Mouse (Mus musculus) myocyte (in vitro differentiated cells): ENCODE measurements at regions not wholly inside any gene's neighbourhood (a gene's known extent, or its start where the extent isn't known, plus 50 kb on each side); places are given as distances from the start of the nearest gene placed in this dataset.

Experiments
- H3K27me3 ChIP-seq: one replicate; pipeline ENCODE4 v1.6.1; 2011; ENCODE audit not compliant: control insufficient read depth, insufficient read depth, insufficient read length
- H3K36me3 ChIP-seq: one replicate; pipeline ENCODE4 v1.6.1; 2011; ENCODE audit not compliant: control insufficient read depth, insufficient read depth
- H3K4me2 ChIP-seq: one replicate; pipeline ENCODE4 v1.6.1; 2011; ENCODE audit warnings: low read depth, control low read depth
- H3K4me3 ChIP-seq: one replicate; pipeline ENCODE4 v1.5.1; 2011; ENCODE audit warnings: mild to moderate bottlenecking, control low read depth, moderate library complexity
- H3K79me2 ChIP-seq: one replicate; pipeline ENCODE4 v1.6.1; 2011; ENCODE audit not compliant: control insufficient read depth, insufficient read depth
- H3ac ChIP-seq: one replicate; pipeline ENCODE4 v1.6.1; 2011; ENCODE audit not compliant: control insufficient read depth, insufficient read length
- CEBPB ChIP-seq: IDR thresholded peaks from 2 replicates; pipeline ENCODE4 v1.6.1; 2011; ENCODE audit warnings: mild to moderate bottlenecking, moderate library complexity; ENCODE audit not compliant: poor library complexity, insufficient read depth, severe bottlenecking
- E2F4 ChIP-seq: IDR thresholded peaks from one replicate; pipeline ENCODE4 v1.6.1; 2011; ENCODE audit warnings: mild to moderate bottlenecking, control low read depth, moderate library complexity; ENCODE audit not compliant: insufficient read depth
- MAX ChIP-seq: IDR thresholded peaks from one replicate; pipeline ENCODE4 v1.6.1; 2011; ENCODE audit warnings: low read depth, mild to moderate bottlenecking, control low read depth
- MYOD1 ChIP-seq, 3 experiments: IDR thresholded peaks; one replicate each; pipeline ENCODE4 v1.6.1; 2011; ENCODE audit warnings: control low read depth in 2 of 3, low read depth in 2 of 3, mild to moderate bottlenecking in 2 of 3, moderate library complexity in 1 of 3; ENCODE audit not compliant: insufficient read length in 2 of 3, control insufficient read depth in 1 of 3
- MYOG ChIP-seq, 3 experiments: IDR thresholded peaks; one replicate each; pipeline ENCODE4 v1.6.1; 2011; ENCODE audit warnings: control low read depth in 2 of 3, low read depth in 2 of 3, mild to moderate bottlenecking in 2 of 3; ENCODE audit not compliant: insufficient read length in 2 of 3, control insufficient read depth in 1 of 3, insufficient read depth in 1 of 3
- POLR2A ChIP-seq: IDR thresholded peaks from one replicate; pipeline ENCODE4 v1.6.1; 2011; ENCODE audit warnings: low read depth, mild to moderate bottlenecking, control low read depth, moderate library complexity; ENCODE audit not compliant: insufficient read length
- POLR2AphosphoS2 ChIP-seq: IDR thresholded peaks from one replicate; pipeline ENCODE4 v1.6.1; 2011; ENCODE audit warnings: low read depth, control low read depth; ENCODE audit not compliant: insufficient read length
- REST ChIP-seq: IDR thresholded peaks from one replicate; pipeline ENCODE4 v1.6.1; 2011; ENCODE audit warnings: mild to moderate bottlenecking, control low read depth, moderate library complexity; ENCODE audit not compliant: insufficient read depth, insufficient read length
- SRF ChIP-seq: IDR thresholded peaks from one replicate; pipeline ENCODE4 v1.6.1; 2011; ENCODE audit warnings: low read depth; ENCODE audit not compliant: control insufficient read depth, insufficient read length
- TCF12 ChIP-seq: IDR thresholded peaks from one replicate; pipeline ENCODE4 v1.6.1; 2011; ENCODE audit warnings: mild to moderate bottlenecking, control low read depth; ENCODE audit not compliant: poor library complexity, insufficient read depth, severe bottlenecking
- TCF3 ChIP-seq: IDR thresholded peaks from one replicate; pipeline ENCODE4 v1.6.1; 2011; ENCODE audit warnings: low read depth, control low read depth; ENCODE audit not compliant: insufficient read length
- USF1 ChIP-seq: IDR thresholded peaks from one replicate; pipeline ENCODE4 v1.6.1; 2011; ENCODE audit warnings: low read depth, mild to moderate bottlenecking, control low read depth, moderate library complexity

DNA sequence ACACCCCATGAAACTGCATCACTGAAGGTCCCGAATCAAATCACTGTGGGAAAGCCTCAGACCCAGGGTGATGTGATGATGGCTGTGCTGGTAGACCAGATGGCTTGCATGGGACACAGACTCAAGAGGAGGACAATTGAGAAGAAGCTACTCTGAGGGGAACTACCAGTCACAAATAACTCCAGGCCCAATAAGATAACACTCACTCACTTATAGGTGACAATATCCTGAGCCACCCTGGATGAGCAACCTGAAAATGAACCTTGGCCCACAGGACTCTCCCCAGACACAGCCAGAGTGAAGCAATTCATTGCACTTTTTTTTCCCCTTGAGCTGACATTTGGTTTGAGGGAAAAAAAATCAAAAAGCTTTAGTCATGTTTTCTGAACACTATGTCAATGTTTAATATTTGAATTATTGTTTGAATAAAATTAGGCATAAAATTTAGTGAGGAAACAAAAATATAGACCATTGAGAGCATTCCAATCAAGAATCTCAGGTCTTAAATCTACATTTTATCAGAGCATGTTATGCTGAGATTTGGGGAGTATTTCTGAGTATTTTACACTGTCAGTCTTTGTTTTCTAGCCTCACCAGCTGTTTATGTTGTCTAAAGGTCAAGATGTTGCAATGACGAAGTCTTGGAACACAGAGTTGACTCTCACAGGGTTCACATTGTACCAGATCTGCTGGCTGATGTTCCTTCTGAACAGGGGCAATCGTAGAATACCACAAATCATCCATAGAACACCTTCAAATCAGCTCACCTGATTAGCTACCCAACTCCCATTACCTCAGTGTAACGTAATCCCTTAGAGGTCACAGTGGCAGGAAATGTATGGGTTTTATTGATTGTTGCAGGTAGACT, 67.9 kb upstream of the Gm6993 start:
- H3K4me3 ChIP-seq = no peak overlapping the region
- no peaks in the 10 kb centered on the region for H3K27me3 ChIP-seq
- H3ac ChIP-seq = no peak overlapping the region
- no peaks in the 10 kb centered on the region for H3K79me2 ChIP-seq
- H3K4me2 ChIP-seq = no peak overlapping the region
- TF ChIP-seq POLR2AphosphoS2 (no peak), E2F4 (no peak), TCF3 (no peak), TCF12 (no peak), REST (no peak), SRF (no peak), MYOG (IDR thresholded peaks at IDR 0.05; ENCODE audit: control insufficient read depth in 1 of 3, insufficient read depth in 1 of 3, insufficient read length in 2 of 3, low read depth in 2 of 3) (no peak), MYOD1 (IDR thresholded peaks at IDR 0.05; ENCODE audit: control insufficient read depth in 1 of 3, insufficient read length in 2 of 3, low read depth in 2 of 3) (no peak), MAX (no peak), USF1 (no peak), POLR2A (no peak), CEBPB (no peak)
- H3K36me3 ChIP-seq = no peaks in the 10 kb centered on the region

DNA sequence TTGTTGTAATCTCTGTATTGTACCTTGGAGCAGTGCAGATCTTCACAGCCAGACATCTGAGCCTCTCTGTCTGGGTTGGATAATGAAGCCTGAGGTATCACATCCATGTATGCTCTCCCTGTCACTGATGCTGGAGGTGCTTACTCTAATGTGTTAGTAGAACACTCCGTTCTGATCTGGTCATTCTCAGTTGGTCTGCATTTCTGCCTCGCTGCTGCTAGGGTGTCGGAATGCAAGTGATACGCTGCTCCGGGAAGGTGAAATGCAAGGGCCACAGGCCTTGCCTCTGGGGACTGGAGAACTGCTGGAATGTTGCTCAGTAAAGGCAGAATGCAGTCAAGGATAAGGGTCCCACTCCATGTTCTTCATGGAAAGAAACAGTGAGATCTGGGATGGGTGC, 67.1 kb upstream of the Gm6993 start:
- H3K36me3 ChIP-seq = no peaks in the 10 kb centered on the region
- H3ac ChIP-seq = no peak overlapping the region
- no peak for TF ChIP-seq E2F4
- H3K4me3 ChIP-seq = no peak overlapping the region
- no peaks in the 10 kb centered on the region for H3K27me3 ChIP-seq
- no peaks in the 10 kb centered on the region for H3K79me2 ChIP-seq
- H3K4me2 ChIP-seq = no peak overlapping the region

DNA sequence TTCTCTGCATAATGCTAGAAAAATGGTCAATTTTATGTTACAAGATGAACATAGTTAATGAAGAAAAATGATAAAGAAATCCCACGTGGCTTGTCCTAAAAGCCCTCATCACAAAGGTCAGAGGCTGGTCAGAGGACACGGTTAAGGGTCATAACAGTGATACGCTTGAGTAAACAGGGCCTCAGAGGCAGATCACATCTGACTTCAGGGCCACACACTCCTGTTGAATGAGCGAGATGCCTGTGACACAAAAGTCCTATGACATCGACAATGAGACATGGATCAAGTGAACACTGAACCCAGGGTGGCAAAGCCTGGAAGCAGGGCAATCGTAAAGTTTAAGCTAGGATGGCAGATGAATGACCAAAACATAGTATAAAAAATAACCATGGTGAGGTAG, 61.0 kb upstream of the Gm6993 start:
- Histone ChIP-seq H3K27me3 (no peaks in the 10 kb centered on the region), H3K36me3 (no peaks in the 10 kb centered on the region), H3K79me2 (no peaks in the 10 kb centered on the region), H3K4me3 (no peak overlapping the region), H3ac (no peak overlapping the region), H3K4me2 (no peak overlapping the region)
- TF ChIP-seq MYOG (IDR thresholded peaks at IDR 0.05; ENCODE audit: control insufficient read depth in 1 of 3, insufficient read depth in 1 of 3, insufficient read length in 2 of 3, low read depth in 2 of 3) = no peak
- no peak for TF ChIP-seq POLR2A
- TF ChIP-seq POLR2AphosphoS2 = no peak
- TF ChIP-seq MAX = no peak
- TF ChIP-seq TCF3 = no peak
- no peak for TF ChIP-seq CEBPB
- no peak for TF ChIP-seq REST

DNA sequence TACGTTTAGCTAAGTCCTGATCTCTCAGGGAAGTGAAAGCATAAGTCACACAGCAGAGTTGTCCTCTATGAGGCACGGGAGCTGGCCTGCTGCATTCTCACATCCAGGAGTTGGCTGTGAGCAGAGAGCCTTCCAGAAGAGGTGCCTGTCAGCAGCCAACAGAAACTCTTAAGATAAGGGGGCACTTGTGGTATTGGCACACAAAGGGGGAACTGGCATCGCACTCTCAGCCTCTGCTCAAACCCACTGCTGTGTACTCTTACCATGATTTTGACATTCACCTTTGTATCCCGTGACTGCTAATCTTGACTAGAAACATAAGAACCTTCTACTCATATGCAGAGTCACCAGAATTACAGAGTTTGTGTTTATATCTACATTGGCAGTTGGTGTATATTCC, 56.9 kb upstream of the Gm6993 start:
- Histone ChIP-seq H3K4me2 (no peak overlapping the region), H3ac (no peak overlapping the region), H3K36me3 (no peaks in the 10 kb centered on the region), H3K27me3 (no peaks in the 10 kb centered on the region), H3K4me3 (no peak overlapping the region), H3K79me2 (no peaks in the 10 kb centered on the region)
- TF ChIP-seq REST (no peak), USF1 (no peak), MAX (no peak), POLR2AphosphoS2 (no peak), TCF12 (no peak), CEBPB (no peak), POLR2A (no peak), E2F4 (no peak), SRF (no peak), MYOD1 (IDR thresholded peaks at IDR 0.05; ENCODE audit: control insufficient read depth in 1 of 3, insufficient read length in 2 of 3, low read depth in 2 of 3) (no peak), TCF3 (no peak), MYOG (IDR thresholded peaks at IDR 0.05; ENCODE audit: control insufficient read depth in 1 of 3, insufficient read depth in 1 of 3, insufficient read length in 2 of 3, low read depth in 2 of 3) (no peak)

DNA sequence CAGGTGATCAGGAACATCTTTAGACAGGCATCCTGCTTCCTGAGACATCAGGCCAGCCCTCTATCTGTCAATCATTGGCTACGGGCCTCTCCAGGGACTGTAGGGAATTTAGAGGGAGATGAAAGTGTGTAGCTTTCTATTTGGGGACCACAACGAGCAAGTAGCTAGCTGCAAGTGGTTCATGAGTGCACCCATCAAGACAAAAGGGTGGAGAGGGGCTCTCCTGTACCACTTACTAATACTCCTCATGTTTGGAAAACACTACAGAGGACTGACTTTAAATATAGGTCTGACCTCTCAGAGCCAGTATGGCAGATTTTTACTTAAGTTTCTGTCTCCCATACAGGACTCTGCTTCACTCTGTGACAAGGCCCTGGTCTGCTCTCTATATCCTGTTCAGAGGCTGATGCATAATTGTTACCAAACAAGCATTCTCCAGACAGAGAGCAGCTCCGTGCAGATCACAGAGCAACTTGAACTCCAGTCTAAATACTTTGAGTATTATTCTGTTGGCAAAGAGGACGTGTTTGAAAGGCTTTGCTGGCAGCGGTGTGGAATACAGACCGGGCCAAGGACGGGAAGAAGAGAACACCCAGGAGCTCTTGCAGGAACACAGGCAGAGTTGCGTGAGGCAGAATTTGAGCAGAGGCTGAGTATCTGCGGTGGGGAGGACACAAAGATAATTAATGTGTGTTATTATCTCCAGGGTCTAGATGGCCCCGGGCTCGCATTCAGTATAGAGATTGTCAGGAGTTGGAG, 56.2 kb upstream of the Gm6993 start:
- Histone ChIP-seq H3K27me3 (no peaks in the 10 kb centered on the region), H3K4me3 (no peak overlapping the region), H3K36me3 (no peaks in the 10 kb centered on the region), H3K4me2 (no peak overlapping the region), H3ac (no peak overlapping the region), H3K79me2 (no peaks in the 10 kb centered on the region)
- no peak for TF ChIP-seq POLR2AphosphoS2
- no peak for TF ChIP-seq E2F4
- no peak for TF ChIP-seq TCF12
- TF ChIP-seq SRF = no peak
- no peak for TF ChIP-seq USF1
- TF ChIP-seq CEBPB = no peak
- no peak for TF ChIP-seq TCF3
- no peak for TF ChIP-seq MAX
- no peak for TF ChIP-seq MYOD1 (IDR thresholded peaks at IDR 0.05; ENCODE audit: control insufficient read depth in 1 of 3, insufficient read length in 2 of 3, low read depth in 2 of 3)
